Mouse (Mus musculus): ENCODE data around the gene Tmem243. TPM values are rescaled to one million over a fixed set of nuclear protein-coding genes. Genes with fewer than 3 reads are reported as not detected.

Gene Tmem243
- total RNA-seq, 2 experiments from 2014 or later = 8.7 to 9.3 TPM

DNA sequence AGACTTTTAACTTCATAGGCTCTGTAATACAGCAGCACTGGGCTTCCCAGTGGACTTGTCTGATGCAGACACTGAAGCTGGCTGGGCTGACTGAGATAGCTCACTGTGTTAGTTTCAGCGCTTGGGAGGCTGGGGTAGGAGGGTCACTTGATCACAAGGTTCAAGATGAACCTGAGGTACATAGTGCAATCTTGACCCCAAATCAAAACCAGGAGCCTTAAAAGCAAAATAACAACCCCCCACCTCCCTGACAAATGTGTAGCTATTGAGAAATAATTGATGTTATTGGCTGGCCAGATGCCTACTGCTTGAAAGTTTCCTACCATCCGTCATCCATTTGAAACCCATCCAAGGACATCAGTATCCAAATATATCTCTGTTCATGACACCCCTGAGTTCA is 2.2 kb downstream of the Tmem243 start:
- intact Hi-C loops (cut with DNase I) = no loop called here
- DNase-seq = no peak

DNA sequence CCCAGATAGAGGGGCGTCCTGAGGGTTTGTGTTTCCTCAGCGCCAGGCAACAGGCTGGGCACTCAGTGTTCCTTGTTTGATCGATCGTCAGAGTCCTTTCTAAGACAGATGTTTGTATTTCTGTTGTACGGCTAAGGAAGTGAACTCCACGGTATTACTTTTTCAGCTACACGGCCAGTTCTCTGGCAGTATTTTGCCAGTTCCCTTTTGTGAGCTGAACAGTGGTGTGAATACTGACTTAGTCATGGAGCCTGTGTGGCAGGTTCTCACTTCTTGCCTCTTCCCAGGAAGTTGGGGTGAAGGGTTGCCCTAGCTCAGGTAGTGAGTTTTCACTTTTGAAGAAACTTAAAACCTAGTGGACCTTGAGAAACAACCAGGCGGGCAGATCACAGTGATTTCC is 3.5 kb downstream of the Tmem243 start:
- intact Hi-C loops (cut with DNase I) = no loop called here
- DNase-seq = no peak

DNA sequence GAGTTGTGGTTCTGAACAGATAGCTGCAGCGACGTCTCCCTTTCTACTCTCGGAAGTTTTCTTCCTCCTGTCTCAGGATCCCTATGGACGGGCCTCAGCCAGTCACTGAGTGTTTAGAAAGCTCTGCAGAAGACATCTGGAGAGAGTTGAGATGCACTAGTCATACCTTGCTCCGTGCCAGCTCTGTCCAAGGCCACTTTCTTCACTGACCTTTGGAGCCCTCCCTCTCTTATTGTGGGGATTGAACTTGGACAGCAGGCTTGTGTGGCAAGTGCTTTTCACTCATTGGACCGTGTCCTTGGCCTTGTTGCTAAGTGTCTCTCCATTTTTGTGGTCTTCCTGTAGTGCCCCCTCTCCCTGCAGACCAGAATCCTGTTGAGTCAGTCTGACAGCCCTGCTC is 6.3 kb downstream of the Tmem243 start:
- intact Hi-C loops (cut with DNase I) = no loop called here
- no peak for DNase-seq

DNA sequence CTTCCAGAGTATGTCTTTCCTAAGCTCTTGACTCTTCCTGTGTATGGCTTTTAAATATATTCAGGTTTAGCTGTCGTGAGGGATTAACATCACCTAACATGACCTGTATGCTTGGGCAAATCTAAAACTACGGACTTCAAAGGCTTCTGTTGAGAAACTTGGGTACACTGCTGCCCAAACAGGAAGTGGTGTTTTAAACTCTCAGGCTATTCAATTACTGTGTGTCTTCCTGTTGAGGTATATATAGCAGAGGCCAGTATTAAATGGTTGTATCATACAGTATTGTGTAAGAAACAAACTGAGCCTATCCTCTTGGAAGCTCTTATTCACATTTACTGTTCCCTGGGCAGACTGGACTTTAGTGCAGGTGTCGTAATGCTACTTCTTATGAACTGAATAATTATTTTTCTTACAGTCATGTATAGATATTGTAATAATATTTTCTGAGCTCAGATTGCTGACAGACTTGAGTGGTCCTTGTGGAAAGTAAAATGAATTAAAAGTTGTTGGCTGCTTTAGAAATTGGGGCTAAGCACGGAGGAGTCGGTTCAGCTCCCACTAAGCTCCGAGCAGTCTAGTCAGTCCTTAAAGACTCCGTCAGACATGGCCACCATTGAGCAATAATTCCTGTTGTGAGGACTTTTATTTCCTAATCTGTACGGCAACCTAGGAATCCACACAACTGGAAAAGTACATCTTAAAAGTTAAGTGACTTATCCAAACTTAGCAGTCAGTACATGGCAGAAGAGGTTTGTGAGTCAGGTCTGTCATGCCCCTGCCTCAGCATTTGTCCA is 7.0 kb downstream of the Tmem243 start:
- DNase-seq = no peak
- intact Hi-C loops (cut with DNase I) = no loop called here

DNA sequence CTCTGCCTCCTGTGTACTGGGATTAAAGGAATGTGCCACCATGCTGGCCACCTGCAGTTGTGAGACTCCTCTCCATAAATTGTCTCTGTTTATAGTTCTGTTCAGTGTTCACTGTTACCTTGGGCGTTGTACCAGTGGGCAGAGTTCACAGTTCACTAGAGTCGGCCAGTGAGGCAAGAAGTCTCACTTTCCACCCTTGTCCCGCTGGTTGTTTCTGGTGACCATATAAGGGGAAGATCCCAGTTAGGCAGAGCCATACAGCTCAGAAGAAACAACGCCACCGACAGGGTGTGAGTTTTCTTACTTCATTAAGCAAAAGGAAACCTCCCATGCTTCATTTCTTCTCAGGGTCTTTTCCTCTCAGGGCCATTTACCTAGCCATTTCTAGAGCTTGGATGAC is 8.0 kb downstream of the Tmem243 start:
- intact Hi-C loops (cut with DNase I) = no loop called here
- DNase-seq = no peak

DNA sequence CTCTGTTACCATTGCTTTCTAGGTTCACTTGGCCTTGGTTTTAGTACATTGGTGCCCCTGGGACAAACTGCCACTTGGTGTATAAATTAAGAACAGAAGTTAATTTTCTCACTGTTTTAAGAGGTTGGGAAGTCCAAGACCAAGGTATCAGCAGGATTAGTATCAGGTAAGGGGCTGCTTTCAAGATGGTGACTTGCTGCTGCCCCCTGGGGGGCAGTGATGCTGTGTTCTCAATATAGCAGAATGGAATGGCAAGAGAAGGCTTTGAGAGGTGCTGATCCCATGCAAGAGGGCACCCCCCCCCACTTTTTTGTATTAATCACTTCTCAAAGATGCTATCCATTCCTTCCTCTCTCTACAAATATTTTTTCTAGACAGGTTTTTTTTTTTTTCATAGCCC is 9.1 kb downstream of the Tmem243 start:
- intact Hi-C loops (cut with DNase I) = no loop called here
- no peak for DNase-seq

DNA sequence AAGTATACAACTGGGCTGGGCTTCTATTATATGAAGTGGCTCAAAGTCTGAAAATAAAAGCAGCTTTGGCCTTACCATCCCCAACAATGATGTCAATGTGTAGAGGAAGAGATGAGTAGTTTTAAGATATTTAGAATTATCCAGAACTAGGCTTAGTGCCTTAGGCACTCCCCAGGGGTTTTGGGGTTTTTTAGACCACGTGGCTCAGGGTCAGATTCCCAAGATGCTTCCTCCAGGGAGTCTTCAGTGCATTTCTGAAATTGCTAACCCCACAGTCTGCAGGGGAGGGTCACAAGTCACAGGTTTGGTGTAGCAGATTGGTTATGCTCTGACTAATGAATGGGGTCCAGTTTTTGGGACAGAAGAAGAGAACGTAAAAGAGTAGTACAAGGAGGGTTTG is 10.8 kb downstream of the Tmem243 start:
- DNase-seq = no peak
- intact Hi-C loops (cut with DNase I) = loop anchor here (2.0 to 5.0 kb wide), 2 partner anchors 38 to 169 kb away; no protein-coding TSS in a partner anchor

DNA sequence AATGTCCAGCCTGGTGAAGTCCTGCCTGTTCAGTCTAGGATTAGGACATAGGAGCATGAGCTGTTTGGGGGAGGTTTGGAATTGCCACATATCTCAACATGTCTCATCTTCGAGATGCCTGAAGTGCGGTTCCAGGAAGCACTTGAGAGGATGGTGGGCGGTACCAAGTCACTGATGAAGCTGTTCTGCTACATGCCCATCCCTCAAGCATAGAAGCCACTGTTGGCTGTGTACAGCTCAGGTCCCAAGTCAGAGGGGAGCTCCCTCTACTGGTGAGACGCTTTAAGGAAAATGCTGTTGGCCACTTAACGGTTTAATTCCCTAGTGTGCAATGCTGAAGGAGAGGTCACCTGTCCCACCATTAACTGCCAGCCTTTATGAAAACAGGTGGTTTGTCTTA is 11.3 kb downstream of the Tmem243 start:
- intact Hi-C loops (cut with DNase I) = loop anchor here (2.0 to 5.0 kb wide), 2 partner anchors 39 to 169 kb away; no protein-coding TSS in a partner anchor
- DNase-seq = peak; percentile 48 to 49

DNA sequence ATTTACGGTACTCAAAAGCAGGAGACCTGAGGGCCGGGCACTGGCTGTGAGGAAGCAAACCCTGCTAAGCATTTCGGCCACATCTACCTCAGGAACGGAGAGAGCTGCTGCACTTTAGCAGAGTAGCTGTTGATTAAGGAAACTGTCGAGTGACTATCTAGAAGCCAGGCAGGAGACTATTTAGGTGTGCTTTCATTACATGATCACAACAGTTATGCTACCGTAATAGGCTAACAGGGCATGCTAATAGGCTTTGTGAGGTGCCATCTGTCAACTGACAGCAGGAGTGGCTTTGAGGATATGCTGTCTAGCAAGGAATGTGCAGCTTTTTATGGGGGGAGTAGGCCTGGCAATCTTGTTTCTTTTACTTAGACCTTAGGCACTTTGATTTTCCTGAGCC is 13.7 kb downstream of the Tmem243 start:
- intact Hi-C loops (cut with DNase I) = loop anchor here (5.0 kb wide), 1 partner anchor 172 kb away; no protein-coding TSS in a partner anchor
- DNase-seq = no peak

DNA sequence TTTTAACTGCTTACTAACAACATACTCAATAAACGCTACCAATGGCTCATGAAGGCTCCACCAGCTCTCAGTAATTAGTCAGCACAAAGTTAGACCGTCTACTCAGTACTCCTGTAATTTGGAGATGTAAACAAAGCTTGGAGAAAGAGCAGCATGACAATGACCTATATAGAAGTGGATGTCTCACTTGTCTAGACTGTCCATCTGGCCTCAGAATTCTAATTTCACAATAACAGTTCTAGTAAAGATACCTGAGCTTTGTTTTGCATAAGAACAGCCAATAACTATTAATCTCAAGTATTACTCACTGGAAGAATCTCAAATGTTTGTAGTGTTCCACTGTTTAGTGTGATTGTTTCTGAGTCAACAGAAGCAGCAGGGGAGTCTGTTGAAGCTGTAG is 23.7 kb downstream of the Tmem243 start:
- intact Hi-C loops (cut with DNase I) = no loop called here
- no peak for DNase-seq

DNA sequence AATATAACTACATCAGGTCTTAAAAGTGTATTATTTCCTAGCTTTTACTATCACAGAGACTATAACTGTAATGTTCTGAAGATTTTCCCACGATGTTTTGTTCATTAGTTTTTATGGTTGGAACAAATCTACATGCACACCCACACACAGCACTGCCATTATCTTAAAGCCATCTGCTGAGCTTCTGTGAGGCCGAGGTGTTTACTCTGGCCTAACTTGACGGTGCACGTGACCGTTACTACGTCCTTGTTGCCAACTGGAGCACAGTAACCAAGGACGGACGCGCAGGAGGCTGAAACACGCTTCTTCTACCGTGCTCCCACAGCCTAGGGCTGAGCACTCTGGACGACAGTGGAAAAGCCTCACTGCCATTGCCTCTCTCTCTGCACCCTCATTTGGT is 28.1 kb downstream of the Tmem243 start:
- intact Hi-C loops (cut with DNase I) = no loop called here
- DNase-seq = no peak

DNA sequence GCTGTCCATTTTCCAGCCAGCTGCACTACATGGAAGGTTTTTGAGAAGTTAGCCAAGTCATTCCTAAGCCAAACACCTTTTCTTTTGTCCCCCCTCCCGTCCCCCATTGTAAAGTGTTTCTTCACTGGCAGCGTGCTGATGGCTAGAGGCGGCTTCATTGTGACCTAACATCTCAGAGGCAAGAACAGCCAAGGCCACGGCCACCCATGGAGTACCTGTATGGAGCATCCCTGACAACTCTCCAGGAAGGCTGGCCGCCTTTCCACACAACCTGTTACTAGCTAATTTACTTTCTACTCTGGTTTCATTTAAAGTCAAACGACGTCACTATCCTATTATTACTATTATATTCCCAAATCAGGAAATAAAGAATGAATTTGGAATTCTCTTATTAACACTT is 31.3 kb downstream of the Tmem243 start:
- no peak for DNase-seq
- intact Hi-C loops (cut with DNase I) = no loop called here

DNA sequence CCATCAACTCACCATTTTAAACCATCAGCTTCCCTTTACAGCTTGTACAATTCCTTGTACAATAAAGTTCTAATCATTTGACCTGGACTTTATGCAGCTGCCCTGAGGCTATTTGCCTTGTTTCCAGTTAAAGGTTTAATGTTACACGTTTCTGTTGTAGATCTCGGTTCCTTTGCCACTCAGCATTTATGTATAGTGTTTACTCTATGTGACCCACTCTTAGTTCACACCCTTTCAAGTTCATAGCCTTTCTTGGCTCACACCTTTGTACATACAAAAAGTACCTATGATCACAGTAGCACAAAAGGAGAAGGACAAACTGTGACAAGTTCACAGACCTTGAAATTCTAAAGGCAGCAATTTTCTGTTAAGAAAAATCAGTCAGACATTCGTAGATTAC is 35.1 kb downstream of the Tmem243 start:
- DNase-seq = no peak
- intact Hi-C loops (cut with DNase I) = no loop called here

DNA sequence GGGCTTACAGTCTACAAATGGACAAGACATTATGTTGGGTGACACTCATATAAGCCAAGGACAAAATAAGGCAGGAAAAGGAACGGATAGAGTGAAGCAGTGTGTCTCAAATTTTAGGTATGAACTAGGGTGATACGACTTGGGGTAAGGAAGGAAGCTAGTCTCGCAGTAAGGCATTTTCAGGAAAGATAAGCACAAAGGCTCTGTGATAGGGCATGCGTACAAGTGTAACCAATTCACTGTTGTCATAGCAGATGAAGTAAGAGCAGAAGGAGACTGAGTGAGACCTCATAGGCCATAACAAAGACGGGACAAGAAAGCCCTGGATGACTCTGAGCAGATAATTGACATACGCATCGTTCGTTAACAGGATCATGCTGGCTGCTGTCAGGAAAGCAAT is 40.3 kb downstream of the Tmem243 start:
- intact Hi-C loops (cut with DNase I) = no loop called here
- no peak for DNase-seq

DNA sequence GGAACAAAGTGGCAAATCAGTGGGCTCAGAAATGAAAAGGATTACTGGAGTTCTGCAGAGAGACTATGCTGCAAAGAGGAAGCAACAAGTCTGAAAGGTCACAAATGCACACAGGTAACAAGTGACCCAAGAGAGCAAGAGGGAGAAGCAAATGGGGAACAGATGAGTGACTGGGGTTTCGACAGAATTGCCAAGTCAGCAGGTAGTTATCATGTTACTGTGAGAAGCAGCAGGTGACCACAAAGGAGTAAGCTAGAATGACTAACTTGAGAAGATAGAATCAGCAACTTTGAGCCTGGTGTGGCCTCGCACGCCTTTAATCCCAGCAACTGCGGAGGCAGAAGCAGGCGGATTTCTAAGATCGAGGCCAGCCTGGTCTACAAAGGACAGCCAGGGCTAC is 41.9 kb downstream of the Tmem243 start:
- no peak for DNase-seq
- intact Hi-C loops (cut with DNase I) = no loop called here

DNA sequence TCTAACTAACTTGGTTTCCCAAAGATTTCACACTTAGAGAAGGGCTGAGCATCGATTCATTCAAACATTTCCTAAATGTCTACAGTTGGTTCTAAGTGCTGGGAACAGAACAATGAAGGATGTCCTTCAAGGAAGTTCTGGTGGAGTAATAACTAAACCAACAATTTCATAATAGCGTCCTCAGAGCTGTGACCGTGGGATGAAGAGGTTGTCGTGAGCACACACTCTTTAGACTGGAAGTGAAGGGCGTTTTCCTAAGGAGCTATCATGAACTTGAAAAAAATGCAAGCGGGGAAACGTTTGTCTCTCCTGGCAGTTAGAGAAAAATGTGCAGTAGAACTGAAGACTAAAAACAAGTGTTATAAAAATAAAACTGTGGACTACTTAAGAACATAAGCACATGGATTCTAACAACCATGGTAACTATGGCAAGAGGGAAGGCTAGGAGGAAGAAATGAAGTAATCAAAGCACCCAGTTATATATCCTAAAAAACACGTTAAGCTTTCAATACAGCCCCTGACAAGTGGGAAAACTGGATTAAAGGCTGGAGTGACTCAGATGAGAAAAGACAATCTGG is 48.9 kb downstream of the Tmem243 start:
- DNase-seq = no peak
- intact Hi-C loops (cut with DNase I) = no loop called here

DNA sequence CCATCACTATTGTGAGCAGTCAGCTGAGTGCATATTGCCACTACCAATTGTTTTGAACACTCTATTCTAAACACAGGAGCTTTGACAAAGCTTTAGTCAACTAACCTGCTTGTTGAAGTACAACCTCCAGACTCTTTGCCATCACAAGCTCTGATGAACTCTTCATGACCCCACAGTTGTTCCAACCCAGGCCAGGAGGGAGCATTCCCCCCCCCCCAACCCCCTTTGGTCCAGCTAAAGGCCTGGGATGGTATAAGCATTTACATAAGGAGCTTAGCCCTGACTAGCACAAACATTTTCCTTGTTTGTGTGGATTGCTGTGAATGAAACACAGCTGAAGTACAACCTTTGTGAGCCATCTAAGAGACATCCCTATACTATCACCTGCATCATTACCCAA is 56.3 kb downstream of the Tmem243 start:
- DNase-seq = no peak
- intact Hi-C loops (cut with DNase I) = no loop called here

DNA sequence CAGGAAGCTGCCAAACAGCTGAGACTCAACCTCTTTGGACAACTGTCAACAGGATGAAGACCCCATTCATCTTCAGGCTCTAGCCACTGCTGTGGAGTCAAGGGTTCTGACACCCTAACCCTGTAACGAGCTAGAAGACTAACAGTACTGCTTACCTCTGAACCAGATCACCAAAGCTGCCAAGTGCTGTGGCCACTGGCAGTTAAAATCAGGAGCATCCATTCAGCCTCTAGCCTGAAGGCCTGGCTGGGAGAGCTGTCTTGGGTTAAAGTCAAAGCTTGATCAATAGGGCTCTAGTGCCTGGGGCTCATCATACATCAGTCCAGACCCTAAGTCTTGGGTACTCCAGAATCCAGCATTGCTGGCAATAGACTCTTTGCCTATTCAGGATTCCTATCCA is 56.9 kb downstream of the Tmem243 start:
- DNase-seq = no peak
- intact Hi-C loops (cut with DNase I) = no loop called here

DNA sequence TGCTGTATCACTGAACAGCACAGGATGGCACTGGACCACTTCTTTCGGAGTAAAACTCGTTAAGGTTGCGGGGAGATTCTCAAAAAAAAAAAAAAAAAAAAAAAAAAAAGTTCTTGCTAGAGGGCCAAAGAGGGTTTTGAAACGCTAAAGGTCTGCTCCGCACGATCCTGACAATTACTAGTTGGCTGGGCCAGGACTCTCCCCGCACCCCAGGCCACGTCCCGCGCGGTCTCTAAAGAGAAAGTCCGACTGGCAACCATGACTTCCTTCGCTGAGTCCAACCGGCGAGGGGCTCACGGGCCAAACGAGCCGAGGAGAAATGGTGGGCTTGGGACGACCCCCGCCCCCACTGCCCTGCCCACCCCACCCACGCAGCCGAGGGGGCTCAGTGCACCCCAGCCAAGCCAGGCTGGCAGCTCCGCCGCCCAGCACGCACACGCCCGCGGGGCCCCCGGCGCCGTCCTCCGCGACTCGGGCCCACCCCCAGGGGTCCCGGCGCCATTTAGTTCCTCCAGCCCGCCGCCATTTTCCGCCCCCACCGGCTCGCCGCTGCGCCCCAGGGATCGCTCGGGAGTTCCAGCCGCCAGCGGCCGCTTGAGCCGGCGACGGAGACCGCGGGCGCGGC is 60.5 kb downstream of the Tmem243 start:
- peak in 1 of 2 experiments; percentile 34 for DNase-seq
- intact Hi-C loops (cut with DNase I) = loop anchor here (2.0 to 10.0 kb wide), 5 partner anchors 60 to 1106 kb away; partner anchors contain the start of genes Crot, Dbf4, Slc25a40 and Tmem243

DNA sequence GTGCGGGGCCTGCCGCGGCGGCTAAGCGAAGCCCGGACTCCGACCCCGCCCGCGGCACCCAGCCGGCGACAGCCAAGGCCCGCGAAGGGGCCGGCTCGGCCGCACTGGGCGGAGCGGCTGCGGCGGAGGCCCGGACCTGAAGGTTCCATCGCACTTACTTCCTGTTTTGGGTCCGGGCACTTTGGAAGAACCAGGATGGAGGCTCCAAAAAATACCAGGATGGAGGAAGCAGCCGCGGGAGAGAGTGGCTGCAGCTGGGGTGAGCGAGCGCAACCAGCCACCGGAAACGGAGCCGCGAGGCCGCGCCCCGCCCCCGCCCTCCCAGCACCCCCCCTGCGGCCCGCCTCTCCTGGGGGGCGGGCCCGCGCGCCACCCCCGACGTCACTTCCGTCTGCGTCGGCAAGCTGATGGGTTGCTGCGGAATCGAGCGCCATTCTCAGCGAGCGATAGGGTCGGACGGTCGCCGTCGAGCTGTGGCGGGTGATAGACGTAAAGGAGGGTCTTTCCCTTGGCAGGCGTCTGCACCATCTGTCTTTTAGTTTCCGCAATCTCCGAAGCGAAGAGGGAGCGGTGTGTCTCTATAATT is 61.1 kb downstream of the Tmem243 start, which contains the start of gene Dmtf1:
Dmtf1 (minus strand) TSS at position 321 of the 586 bp plus-strand sequence.
- intact Hi-C loops (cut with DNase I) = loop anchor here (2.0 to 10.0 kb wide), 5 partner anchors 61 to 1107 kb away; partner anchors contain the start of genes Crot, Dbf4, Slc25a40 and Tmem243
- DNase-seq = peak; percentile 88

DNA sequence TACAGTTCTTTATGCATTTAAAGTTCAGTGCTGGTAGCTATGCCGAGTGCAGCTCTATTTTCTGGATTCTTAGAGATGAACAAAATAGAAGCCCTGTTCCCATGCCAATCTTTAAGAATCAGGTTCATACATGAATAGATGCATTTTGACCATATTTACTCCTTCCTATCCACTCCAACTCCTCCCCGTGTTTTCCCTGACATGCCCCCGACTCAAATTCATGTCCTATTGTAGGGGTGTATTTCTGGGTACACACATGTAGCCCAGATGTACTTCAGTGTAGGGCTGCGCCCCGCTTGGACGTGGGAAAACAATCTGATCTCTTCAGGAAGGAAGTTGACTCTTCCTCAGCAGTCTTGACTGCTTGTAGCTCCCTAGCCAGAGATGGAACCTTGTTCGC is 61.6 kb downstream of the Tmem243 start:
- peak in 1 of 2 experiments; percentile 7 for DNase-seq
- intact Hi-C loops (cut with DNase I) = loop anchor here (10.0 kb wide), 3 partner anchors 297 to 1107 kb away; partner anchors contain the start of genes Dbf4 and Slc25a40
